Mouse (Mus musculus) bone marrow macrophage, adult 2 months (primary cell): Measurements from ENCODE around the gene Ap4e1.

Experiments used
- CTCF ChIP-seq: IDR thresholded peaks from 2 replicates; pipeline ENCODE4 v1.5.1; 2012; ENCODE audit warnings: low read depth, mild to moderate bottlenecking, low read length, moderate library complexity
- POLR2A ChIP-seq: IDR thresholded peaks from 2 replicates; pipeline ENCODE4 v1.6.1; 2012; ENCODE audit warnings: mild to moderate bottlenecking, low read depth, low read length, borderline replicate concordance

GRCm38 (mm10) chr2:127074116-127074515 is 65.6 kb downstream of the Ap4e1 start:
- TF ChIP-seq CTCF: no peak
- TF ChIP-seq POLR2A: no peak
